Mouse (Mus musculus) mammary gland, adult 2 months (tissue): ENCODE data around the gene Cd302. TPM values are rescaled to one million over a fixed set of nuclear protein-coding genes. Genes with fewer than 3 reads are reported as not detected.

ENCODE experiments used
- polyA plus RNA-seq: library from polyadenylated mRNA; depleted of rRNA; stranded (reverse); fragments of >200 nt; gene quantifications from 2 replicates; pipeline ENCODE4 v1.2.3, GENCODE M21; 2012; ENCODE audit warnings: low replicate concordance; rRNA removed

The Cd302 gene
- polyA plus RNA-seq, result 35.7 and 41.1 TPM in 2 replicates

GRCm38 (mm10) chr2:60284467-60284821 lies at the start of gene Cd302:
Gene Cd302, minus strand, starts transcription at chr2:60284488.

DNA sequence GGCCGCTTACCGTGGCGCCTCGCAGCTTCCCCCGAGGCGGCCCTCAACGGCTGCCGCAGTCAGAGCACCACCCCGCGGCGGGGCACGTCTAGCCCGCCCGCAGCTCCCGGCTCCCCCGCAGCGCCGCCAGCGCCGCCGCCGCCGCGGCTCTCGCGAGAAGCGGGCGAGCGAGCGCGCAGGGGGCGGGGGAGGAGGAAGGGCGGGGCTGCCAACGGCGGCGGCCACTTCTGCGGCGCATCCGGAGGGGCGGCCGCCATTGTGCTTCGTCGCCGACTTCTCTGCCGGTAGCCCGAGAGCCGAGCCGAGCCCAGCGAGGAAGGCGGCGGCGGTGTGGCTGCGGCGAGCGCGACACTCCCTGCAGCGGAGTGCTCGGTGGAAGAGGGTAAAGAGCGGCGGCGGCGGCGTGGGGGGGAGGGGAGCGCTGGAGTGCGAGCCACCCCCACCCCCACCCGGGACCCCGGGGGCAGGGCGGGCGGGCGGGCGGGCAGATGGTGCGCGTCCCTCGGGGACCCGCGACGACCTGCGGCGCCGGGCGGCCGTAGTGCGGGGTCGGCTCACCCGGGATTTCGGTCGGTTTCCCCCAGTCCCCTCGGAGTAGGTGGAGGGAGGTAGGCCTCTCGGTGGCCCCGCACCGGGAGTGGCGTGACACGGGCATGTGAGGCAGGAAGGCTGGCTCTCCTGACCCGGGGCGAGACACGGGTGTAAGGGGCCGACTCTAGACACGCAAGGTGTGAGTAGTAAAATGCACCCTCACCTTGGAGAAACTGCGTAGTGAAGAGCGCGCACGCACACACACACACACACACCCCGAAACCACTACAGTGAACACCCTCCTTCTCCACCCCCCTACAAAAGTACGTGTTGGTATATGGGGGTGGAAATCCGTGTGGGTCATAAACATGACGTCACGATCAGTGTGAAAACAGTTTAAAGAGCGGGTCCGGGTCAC lies 74.3 kb downstream of the Cd302 start, which contains the start of the genes Baz2b and March7:
Gene Baz2b (minus strand): TSS at position 137 of the 949 bp plus-strand sequence.
Gene March7 (plus strand): TSS at position 185 of the 949 bp plus-strand sequence.

Other genes starting within 250 kb of the Cd302 start
- 12.8 and 16.9 TPM in 2 replicates for gene Baz2b, start 74.6 kb downstream of the Cd302 start, polyA plus RNA-seq
- 7.0 and 16.3 TPM in 2 replicates for gene March7, start 74.6 kb downstream of the Cd302 start, polyA plus RNA-seq
- gene Ly75, start 98.8 kb upstream of the Cd302 start, polyA plus RNA-seq, result 1.9 and 2.4 TPM in 2 replicates